Mouse (Mus musculus): ENCODE results near the gene Ralgps1.

DNA sequence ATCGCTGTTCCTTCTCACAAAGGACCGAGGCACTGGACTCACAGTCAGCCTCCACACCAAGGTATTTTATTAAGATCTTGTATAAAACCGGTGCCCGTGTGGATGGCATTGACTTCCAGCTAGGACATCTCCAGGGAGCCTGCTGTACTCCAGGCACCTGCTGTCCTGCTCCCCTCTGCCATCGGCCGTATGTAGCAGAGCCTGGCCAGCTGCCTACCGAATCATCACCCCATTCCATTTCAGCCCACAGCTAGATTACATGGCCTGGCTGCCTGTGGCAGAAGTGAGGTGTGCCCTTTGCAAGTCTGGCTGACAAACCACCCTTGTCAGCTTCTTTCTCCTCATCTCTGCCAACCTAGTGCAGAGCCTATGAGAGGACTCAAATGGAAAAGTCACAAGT, 197.6 kb downstream of the Ralgps1 start:
- TF ChIP-seq POLR2A (IDR thresholded peaks at IDR 0.05; ENCODE audit: extremely low read depth, insufficient read depth, low read length) (no peak), CTCF (IDR thresholded peaks at IDR 0.05; ENCODE audit: extremely low read depth, insufficient read depth, low read length) (no peak)
